Mouse (Mus musculus) gastrocnemius, adult 2 months (tissue): ENCODE measurements around the gene Actr3b. TPM values are rescaled to one million over a fixed set of nuclear protein-coding genes. Genes with fewer than 3 reads are reported as not detected.
A peak's percentile ranks its signal among the peaks of the same experiment; 100 is the strongest.

Source experiments
- DNase-seq: peaks from one replicate; pipeline ENCODE4 v3.0.0; 2022
- H3K27ac ChIP-seq: fragments of 200-600 bp; 2 replicates; pipeline ENCODE4 v1.8.1; 2022; ENCODE audit warnings: mild to moderate bottlenecking
- H3K4me3 ChIP-seq: fragments of 200-600 bp; 2 replicates; pipeline ENCODE4 v1.8.1; 2022; ENCODE audit warnings: mild to moderate bottlenecking, moderate library complexity
- CTCF ChIP-seq: fragments of 200-600 bp; IDR thresholded peaks from 2 replicates; pipeline ENCODE4 v1.8.1; 2022; ENCODE audit warnings: antibody characterized with exemption, mild to moderate bottlenecking, moderate library complexity
- intact Hi-C: fragments of 180-260 bp; cut with DNase I; formaldehyde crosslinking; loops from one replicate; pipeline ENCODE4 v1.15.1; 2025
- total RNA-seq, 2 experiments: library from RNA; stranded (reverse); gene quantifications; 2 replicates each; pipeline ENCODE4 v1.2.3; 2021

The Actr3b gene
- total RNA-seq, 2 experiments from 2014 or later: 5.1 to 21.3 TPM

GRCm38 (mm10) chr5:25752862-25753261, 6.9 kb upstream of the Actr3b start:
- Histone ChIP-seq H3K27ac (peak overlapping the region; percentile 75), H3K4me3 (peak overlapping the region; percentile 33; the same call in 1 of the 2 replicates)
- peak; percentile 78 for DNase-seq
- intact Hi-C loops: no loop called here
- TF ChIP-seq CTCF: no peak

GRCm38 (mm10) chr5:25753556-25754235, 6.1 kb upstream of the Actr3b start:
- DNase-seq: no peak
- Histone ChIP-seq H3K27ac (peak overlapping the region; percentile 75), H3K4me3 (no peak overlapping the region)
- intact Hi-C loops: no loop called here
- no peak for TF ChIP-seq CTCF

- Histone ChIP-seq H3K27ac (peak overlapping the region; percentile 63), H3K4me3 (no peak overlapping the region)
- DNase-seq: peak; percentile 50
- intact Hi-C loops: no loop called here
- no peak for TF ChIP-seq CTCF
Measured at GRCm38 (mm10) chr5:25754236-25754766, 5.5 kb upstream of the Actr3b start.

- intact Hi-C loops: no loop called here
- TF ChIP-seq CTCF: no peak
- peak overlapping the region; percentile 76; the same call in 1 of the 2 replicates for H3K27ac ChIP-seq
- peak overlapping the region; percentile 83 for H3K4me3 ChIP-seq
- DNase-seq: peak; percentile 54
Measured at GRCm38 (mm10) chr5:25760410-25760832, 624 bp downstream of the Actr3b start.

GRCm38 (mm10) chr5:25760871-25761270, 1.1 kb downstream of the Actr3b start:
- TF ChIP-seq CTCF: no peak
- no peak for DNase-seq
- intact Hi-C loops: no loop called here
- Histone ChIP-seq H3K4me3 (no peak overlapping the region), H3K27ac (no peak overlapping the region)

- H3K4me3 ChIP-seq: no peak overlapping the region
- peak overlapping the region; percentile 20; the same call in 1 of the 2 replicates for H3K27ac ChIP-seq
- intact Hi-C loops: no loop called here
- no peak for TF ChIP-seq CTCF
- no peak for DNase-seq
Measured at GRCm38 (mm10) chr5:25761850-25762249, 2.1 kb downstream of the Actr3b start.

- no peak for DNase-seq
- Histone ChIP-seq H3K27ac (no peak overlapping the region), H3K4me3 (no peak overlapping the region)
- intact Hi-C loops: no loop called here
- no peak for TF ChIP-seq CTCF
Measured at GRCm38 (mm10) chr5:25769006-25769405, 9.2 kb downstream of the Actr3b start.

- DNase-seq: no peak
- Histone ChIP-seq H3K27ac (no peak overlapping the region), H3K4me3 (no peak overlapping the region)
- TF ChIP-seq CTCF: no peak
- intact Hi-C loops: no loop called here
Measured at GRCm38 (mm10) chr5:25769406-25769805, 9.6 kb downstream of the Actr3b start.

GRCm38 (mm10) chr5:25772456-25772855, 12.7 kb downstream of the Actr3b start:
- no peak for DNase-seq
- intact Hi-C loops: no loop called here
- TF ChIP-seq CTCF: no peak

GRCm38 (mm10) chr5:25773921-25774790, 14.4 kb downstream of the Actr3b start:
- DNase-seq: no peak
- Histone ChIP-seq H3K4me3 (0 out of 2 replicates have a peak overlapping the region, but pooled peaks have one; percentile 13), H3K27ac (peak overlapping the region; percentile 24; the same call in 1 of the 2 replicates)
- no peak for TF ChIP-seq CTCF
- intact Hi-C loops: no loop called here

More at GRCm38 (mm10) chr5:25772456-25772855, 12.7 kb downstream of the Actr3b start:
- Histone ChIP-seq H3K27ac (no peak overlapping the region), H3K4me3 (no peak overlapping the region)

- no peak for DNase-seq
- Histone ChIP-seq H3K27ac (no peak overlapping the region), H3K4me3 (no peak overlapping the region)
- intact Hi-C loops: no loop called here
- TF ChIP-seq CTCF: no peak
Measured at GRCm38 (mm10) chr5:25791570-25791969, 31.8 kb downstream of the Actr3b start.

GRCm38 (mm10) chr5:25797776-25798175, 38.0 kb downstream of the Actr3b start:
- intact Hi-C loops: no loop called here
- TF ChIP-seq CTCF: no peak
- Histone ChIP-seq H3K27ac (no peak overlapping the region), H3K4me3 (no peak overlapping the region)
- DNase-seq: no peak

- intact Hi-C loops: no loop called here
- H3K4me3 ChIP-seq: no peak overlapping the region
- DNase-seq: peak; percentile 29
- H3K27ac ChIP-seq: no peak overlapping the region
- no peak for TF ChIP-seq CTCF
Measured at GRCm38 (mm10) chr5:25800929-25801328, 41.1 kb downstream of the Actr3b start.
